Mouse (Mus musculus): ENCODE results near the gene Snx29. TPM values are rescaled to one million over a fixed set of nuclear protein-coding genes. Genes with fewer than 3 reads are reported as not detected.
A peak's percentile ranks its signal among the peaks of the same experiment; 100 is the strongest.

Snx29 gene
- polyA plus RNA-seq, 2 experiments = 1.9 TPM

DNA sequence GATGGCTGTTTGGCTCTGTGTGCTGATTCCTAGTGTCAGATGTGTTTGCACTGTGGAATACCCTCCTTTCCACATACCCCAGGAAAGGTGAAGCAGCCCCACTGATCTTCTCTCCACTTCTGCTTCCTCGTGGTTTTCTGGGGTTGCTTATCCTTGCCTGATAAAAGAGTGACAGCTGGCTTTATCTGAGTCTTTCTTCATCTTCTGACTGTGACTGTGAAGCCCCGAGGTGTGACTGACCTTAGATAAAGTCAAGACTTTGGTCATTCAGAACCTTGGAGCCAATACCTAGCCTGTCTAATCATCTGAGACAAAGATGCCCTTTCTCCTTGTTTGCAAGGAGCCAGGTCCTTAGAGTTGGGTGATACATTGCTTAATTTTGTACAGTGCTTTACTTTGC lies 65.4 kb downstream of the Snx29 start:
- Histone ChIP-seq H3K4me1 (replicated peaks; ENCODE audit: control insufficient read depth in 2 of 2, insufficient read depth in 2 of 2, low read length in 1 of 2) (peaks cover 0 to 10% of the 10 kb centered on the region in 2 experiments; a peak in 3 of 4 replicates), H3K27ac (no peak overlapping the region), H3K4me3 (ENCODE audit: insufficient read depth in 1 of 2, low read depth in 2 of 2, low read length in 2 of 2) (no peak overlapping the region), H3K9ac (replicated peaks) (no peak overlapping the region), H3K9me3 (ENCODE audit: control insufficient read depth, low read length) (no peaks in the 10 kb centered on the region), H3K4me2 (ENCODE audit: low read depth) (no peak overlapping the region), H3K36me3 (replicated peaks; ENCODE audit: control insufficient read depth, insufficient read depth, low read depth) (no peaks in the 10 kb centered on the region), H3K27me3 (ENCODE audit: control insufficient read depth, insufficient read depth, low read length) (no peaks in the 10 kb centered on the region)
- DNase-seq (ENCODE audit: low read depth in 3 of 3, low spot score in 3 of 3) (no peak), ATAC-seq (ENCODE audit: insufficient read depth) (no peak)
- 5% methylated on average over 2 of the region's 2 CpGs for WGBS (ENCODE audit: insufficient replicate concordance)
- TF ChIP-seq EP300 (IDR thresholded peaks at IDR 0.05; ENCODE audit: low read depth) = no peak
- TF ChIP-seq CTCF (IDR thresholded peaks at IDR 0.05; ENCODE audit: low read depth) = no peak

DNA sequence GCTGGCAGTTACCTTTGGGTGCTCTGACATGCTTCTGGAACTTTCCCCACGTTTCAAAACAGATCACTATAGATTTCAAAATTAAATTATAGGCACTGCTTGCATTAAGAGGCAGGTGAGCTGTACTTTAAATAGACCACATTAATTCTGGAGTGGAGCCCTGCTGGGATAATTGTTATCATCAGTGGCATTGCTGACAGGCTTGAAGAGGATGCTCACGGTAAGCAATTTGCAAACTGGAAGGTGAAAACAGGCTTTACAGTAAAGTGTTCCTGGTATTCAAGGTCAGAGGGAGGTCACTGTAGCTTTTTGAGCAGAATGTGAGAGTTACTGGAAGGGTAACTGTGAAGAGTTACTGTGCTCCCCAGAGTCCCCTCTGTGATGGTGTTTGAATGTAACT lies 66.6 kb downstream of the Snx29 start:
- no peak overlapping the region for H3K4me2 ChIP-seq (ENCODE audit: low read depth)
- no peak overlapping the region for H3K27ac ChIP-seq
- H3K27me3 ChIP-seq (ENCODE audit: control insufficient read depth, insufficient read depth, low read length) = no peaks in the 10 kb centered on the region
- TF ChIP-seq CTCF (IDR thresholded peaks at IDR 0.05; ENCODE audit: low read depth) (no peak), EP300 (IDR thresholded peaks at IDR 0.05; ENCODE audit: low read depth) (no peak)
- H3K9ac ChIP-seq (replicated peaks) = no peak overlapping the region
- peaks cover 0 to 10% of the 10 kb centered on the region in 2 experiments; a peak in 3 of 4 replicates for H3K4me1 ChIP-seq (replicated peaks; ENCODE audit: control insufficient read depth in 2 of 2, insufficient read depth in 2 of 2, low read length in 1 of 2)
- H3K36me3 ChIP-seq (replicated peaks; ENCODE audit: control insufficient read depth, insufficient read depth, low read depth) = no peaks in the 10 kb centered on the region
- DNase-seq (ENCODE audit: low read depth in 3 of 3, low spot score in 3 of 3) (no peak), ATAC-seq (ENCODE audit: insufficient read depth) (no peak)
- WGBS (ENCODE audit: insufficient replicate concordance) = 42% methylated on average over 2 of the region's 2 CpGs
- no peak overlapping the region for H3K4me3 ChIP-seq (ENCODE audit: insufficient read depth in 1 of 2, low read depth in 2 of 2, low read length in 2 of 2)
- no peaks in the 10 kb centered on the region for H3K9me3 ChIP-seq (ENCODE audit: control insufficient read depth, low read length)

DNA sequence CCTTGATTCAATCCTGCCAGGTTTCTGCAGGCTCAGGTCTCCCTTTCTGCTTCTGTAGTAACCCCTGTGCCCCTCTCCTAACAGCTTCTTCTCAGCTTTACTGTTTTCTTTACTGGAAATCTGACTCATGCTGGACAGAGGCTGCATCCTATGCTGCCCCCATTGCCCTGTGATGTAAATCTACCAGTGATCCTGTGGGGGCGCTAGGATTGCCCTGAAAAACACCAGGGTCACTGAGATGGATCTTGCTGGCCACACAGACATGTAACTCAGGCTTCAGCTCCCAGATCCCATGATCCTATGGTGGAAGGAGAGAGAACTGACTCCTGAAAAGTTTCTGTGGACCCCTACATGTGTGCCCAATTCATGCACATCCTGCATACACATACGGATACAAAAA lies 73.9 kb downstream of the Snx29 start:
- Histone ChIP-seq H3K4me2 (ENCODE audit: low read depth) (no peak overlapping the region), H3K9ac (replicated peaks) (no peak overlapping the region), H3K4me3 (ENCODE audit: insufficient read depth in 1 of 2, low read depth in 2 of 2, low read length in 2 of 2) (no peak overlapping the region), H3K36me3 (replicated peaks; ENCODE audit: control insufficient read depth, insufficient read depth, low read depth) (no peaks in the 10 kb centered on the region), H3K4me1 (replicated peaks; ENCODE audit: control insufficient read depth in 2 of 2, insufficient read depth in 2 of 2, low read length in 1 of 2) (no peaks in the 10 kb centered on the region), H3K9me3 (ENCODE audit: control insufficient read depth, low read length) (no peaks in the 10 kb centered on the region), H3K27ac (no peak overlapping the region), H3K27me3 (ENCODE audit: control insufficient read depth, insufficient read depth, low read length) (no peaks in the 10 kb centered on the region)
- TF ChIP-seq CTCF (IDR thresholded peaks at IDR 0.05; ENCODE audit: low read depth) = 0 out of 2 replicates have a peak, but pooled peaks have one; percentile 5
- no peak for TF ChIP-seq EP300 (IDR thresholded peaks at IDR 0.05; ENCODE audit: low read depth)
- no peak for DNase-seq (ENCODE audit: low read depth in 3 of 3, low spot score in 3 of 3)
- 59% methylated on average over 2 of the region's 2 CpGs for WGBS (ENCODE audit: insufficient replicate concordance)
- no peak for ATAC-seq (ENCODE audit: insufficient read depth)

DNA sequence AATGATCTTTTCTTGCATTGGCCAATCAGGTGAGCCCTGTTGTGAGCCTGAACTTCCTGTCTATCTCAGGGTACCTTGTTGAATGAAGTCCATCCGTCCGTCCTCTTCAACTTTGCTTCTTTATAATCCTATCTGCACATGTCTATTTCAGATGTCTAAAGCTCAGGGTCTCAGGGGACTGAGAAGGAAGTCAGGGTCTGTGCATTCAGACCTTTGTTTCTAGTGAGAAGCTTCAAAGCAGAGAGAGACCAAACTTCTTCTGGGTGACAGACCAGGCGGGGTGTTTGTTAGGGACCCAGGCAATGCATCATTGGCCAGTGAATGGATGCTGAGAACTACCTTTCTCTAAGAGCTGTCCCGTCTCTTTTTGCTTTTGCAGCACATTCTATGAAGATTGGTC lies 76.7 kb downstream of the Snx29 start:
- TF ChIP-seq CTCF (IDR thresholded peaks at IDR 0.05; ENCODE audit: low read depth) (no peak), EP300 (IDR thresholded peaks at IDR 0.05; ENCODE audit: low read depth) (no peak)
- H3K4me1 ChIP-seq (replicated peaks; ENCODE audit: control insufficient read depth in 2 of 2, insufficient read depth in 2 of 2, low read length in 1 of 2) = no peaks in the 10 kb centered on the region
- no peak overlapping the region for H3K4me3 ChIP-seq (ENCODE audit: insufficient read depth in 1 of 2, low read depth in 2 of 2, low read length in 2 of 2)
- no peak overlapping the region for H3K4me2 ChIP-seq (ENCODE audit: low read depth)
- no peak overlapping the region for H3K27ac ChIP-seq
- no peaks in the 10 kb centered on the region for H3K36me3 ChIP-seq (replicated peaks; ENCODE audit: control insufficient read depth, insufficient read depth, low read depth)
- no peak for DNase-seq (ENCODE audit: low read depth in 3 of 3, low spot score in 3 of 3)
- H3K9ac ChIP-seq (replicated peaks) = no peak overlapping the region
- H3K27me3 ChIP-seq (ENCODE audit: control insufficient read depth, insufficient read depth, low read length) = no peaks in the 10 kb centered on the region
- ATAC-seq (ENCODE audit: insufficient read depth) = no peak
- H3K9me3 ChIP-seq (ENCODE audit: control insufficient read depth, low read length) = no peaks in the 10 kb centered on the region
- WGBS (ENCODE audit: insufficient replicate concordance) = 66% methylated on average over 4 of the region's 4 CpGs

DNA sequence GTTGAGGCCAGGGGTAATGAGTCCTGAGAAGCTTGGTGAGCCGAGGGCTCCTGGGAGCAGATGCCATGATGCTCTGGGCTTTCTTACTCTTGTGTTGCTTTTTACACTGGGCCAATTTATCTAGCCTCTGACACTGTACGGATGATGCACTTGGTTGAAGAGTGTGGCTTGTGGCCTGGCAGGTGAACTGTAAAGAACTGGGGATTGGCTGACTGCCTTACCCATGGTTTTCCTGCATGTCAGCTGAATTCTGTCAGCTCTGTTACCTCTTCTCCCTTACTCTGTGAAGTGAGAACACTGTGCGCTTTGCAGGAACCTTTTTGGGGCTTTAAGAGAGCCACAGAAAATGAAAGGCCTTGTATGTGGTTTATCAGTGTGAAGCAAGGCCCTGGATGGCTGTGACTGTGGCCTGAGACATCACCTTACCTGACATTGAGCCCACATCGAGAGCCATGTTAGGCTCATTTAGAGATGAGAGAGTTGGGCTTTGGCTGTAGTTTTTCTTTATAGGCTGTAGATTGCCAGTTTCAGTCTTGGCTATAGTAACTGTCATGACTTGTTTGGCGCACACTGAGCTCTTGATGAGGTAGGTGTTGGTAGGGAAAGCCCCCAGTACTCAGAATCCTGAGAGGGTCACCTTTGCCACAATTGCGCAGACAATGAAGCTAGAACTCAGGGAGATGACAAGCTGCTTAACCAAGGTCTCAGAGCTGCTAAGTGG lies 77.3 kb downstream of the Snx29 start:
- no peak for TF ChIP-seq CTCF (IDR thresholded peaks at IDR 0.05; ENCODE audit: low read depth)
- TF ChIP-seq EP300 (IDR thresholded peaks at IDR 0.05; ENCODE audit: low read depth) = no peak
- H3K27ac ChIP-seq = no peak overlapping the region
- no peaks in the 10 kb centered on the region for H3K4me1 ChIP-seq (replicated peaks; ENCODE audit: control insufficient read depth in 2 of 2, insufficient read depth in 2 of 2, low read length in 1 of 2)
- H3K4me2 ChIP-seq (ENCODE audit: low read depth) = no peak overlapping the region
- H3K4me3 ChIP-seq (ENCODE audit: insufficient read depth in 1 of 2, low read depth in 2 of 2, low read length in 2 of 2) = no peak overlapping the region
- 70% methylated on average over 6 of the region's 6 CpGs for WGBS (ENCODE audit: insufficient replicate concordance)
- H3K36me3 ChIP-seq (replicated peaks; ENCODE audit: control insufficient read depth, insufficient read depth, low read depth) = no peaks in the 10 kb centered on the region
- H3K9ac ChIP-seq (replicated peaks) = no peak overlapping the region
- H3K27me3 ChIP-seq (ENCODE audit: control insufficient read depth, insufficient read depth, low read length) = no peaks in the 10 kb centered on the region
- DNase-seq (ENCODE audit: low read depth in 3 of 3, low spot score in 3 of 3) (no peak), ATAC-seq (ENCODE audit: insufficient read depth) (no peak)
- H3K9me3 ChIP-seq (ENCODE audit: control insufficient read depth, low read length) = no peaks in the 10 kb centered on the region

All from liver, embryonic 14.5 days (tissue).